Mouse (Mus musculus) ES-E14 (cell line): ENCODE measurements around the gene Tmem132b. TPM values are rescaled to one million over a fixed set of nuclear protein-coding genes. Genes with fewer than 3 reads are reported as not detected.
A peak's percentile ranks its signal among the peaks of the same experiment; 100 is the strongest.

ENCODE experiments used
- DNase-seq: peaks from one replicate; pipeline ENCODE4 v3.0.0-alpha.2; 2013; ENCODE audit warnings: low read depth, low spot score
- H3K27ac ChIP-seq: 2 replicates; pipeline ENCODE4 v1.5.1; 2012; ENCODE audit warnings: low read depth, mild to moderate bottlenecking, low read length, moderate library complexity, mixed read lengths; ENCODE audit not compliant: poor library complexity, insufficient read depth, severe bottlenecking
- H3K36me3 ChIP-seq: 2 replicates; pipeline ENCODE4 v1.6.1; 2012; ENCODE audit warnings: mild to moderate bottlenecking, low read length, moderate library complexity, mixed read lengths; ENCODE audit not compliant: control insufficient read depth, poor library complexity, insufficient read depth, severe bottlenecking
- H3K4me1 ChIP-seq, 2 experiments: fragments of 150-350 bp in 1 of 2; sonication (generic) in 1 of 2; 2 replicates each; pipeline ENCODE4 v1.6.1; 2012; ENCODE audit warnings: low read length in 2 of 2, mild to moderate bottlenecking in 1 of 2, mixed read lengths in 1 of 2; ENCODE audit not compliant: control insufficient read depth in 2 of 2, insufficient read depth in 2 of 2, poor library complexity in 1 of 2
- H3K4me3 ChIP-seq, 2 experiments: fragments of 150-350 bp in 1 of 2; sonication (generic) in 1 of 2; 2 replicates each; pipeline ENCODE4 v1.5.1; 2012; ENCODE audit warnings: low read length in 2 of 2, low read depth in 1 of 2, mild to moderate bottlenecking in 1 of 2, mixed read lengths in 1 of 2; ENCODE audit not compliant: insufficient read depth in 1 of 2, poor library complexity in 1 of 2, severe bottlenecking in 1 of 2
- H3K9ac ChIP-seq: 2 replicates; pipeline ENCODE4 v1.6.1; 2012; ENCODE audit warnings: low read depth, mild to moderate bottlenecking, low read length, mixed read lengths; ENCODE audit not compliant: poor library complexity, insufficient read depth, severe bottlenecking
- H3K9me3 ChIP-seq: fragments of 150-350 bp; sonication (generic); 2 replicates; pipeline ENCODE4 v1.6.1; 2012; ENCODE audit warnings: low read depth, mild to moderate bottlenecking, low read length; ENCODE audit not compliant: control insufficient read depth, insufficient read depth
- CHD2 ChIP-seq: IDR thresholded peaks from 2 replicates; pipeline ENCODE4 v1.6.1; 2014; ENCODE audit warnings: mild to moderate bottlenecking, low read depth, low read length, inconsistent platforms
- HCFC1 ChIP-seq: IDR thresholded peaks from 2 replicates; pipeline ENCODE4 v1.6.1; 2012; ENCODE audit warnings: low read length, inconsistent platforms, borderline replicate concordance; ENCODE audit not compliant: insufficient read depth
- MAFK ChIP-seq: IDR thresholded peaks from 2 replicates; pipeline ENCODE4 v1.6.1; 2014; ENCODE audit warnings: mild to moderate bottlenecking, low read depth, low read length, inconsistent platforms; ENCODE audit not compliant: insufficient read depth
- ZC3H11A ChIP-seq: IDR thresholded peaks from 2 replicates; pipeline ENCODE4 v1.6.1; 2012; ENCODE audit warnings: low read depth, mild to moderate bottlenecking, inconsistent platforms, low read length, borderline replicate concordance
- ZNF384 ChIP-seq: IDR thresholded peaks from 2 replicates; pipeline ENCODE4 v1.6.1; 2012; ENCODE audit warnings: low read depth, low read length, inconsistent platforms
- in situ Hi-C, 2 experiments: fragments of 600-800 bp; cut with MboI; formaldehyde crosslinking; loops; one replicate each; pipeline ENCODE4 v1.15.1; 2025; ENCODE audit warnings: low sequenced_read_pairs in 2 of 2, inconsistent platforms in 1 of 2; ENCODE audit not compliant: unreplicated experiment in 2 of 2
- total RNA-seq: library from RNA; depleted of rRNA; stranded (reverse); fragments of 300-350 nt; gene quantifications from 2 replicates; pipeline ENCODE4 v1.2.3, GENCODE M21; 2012

The Tmem132b gene
- total RNA-seq, 1 experiment: 0.13 TPM

DNA sequence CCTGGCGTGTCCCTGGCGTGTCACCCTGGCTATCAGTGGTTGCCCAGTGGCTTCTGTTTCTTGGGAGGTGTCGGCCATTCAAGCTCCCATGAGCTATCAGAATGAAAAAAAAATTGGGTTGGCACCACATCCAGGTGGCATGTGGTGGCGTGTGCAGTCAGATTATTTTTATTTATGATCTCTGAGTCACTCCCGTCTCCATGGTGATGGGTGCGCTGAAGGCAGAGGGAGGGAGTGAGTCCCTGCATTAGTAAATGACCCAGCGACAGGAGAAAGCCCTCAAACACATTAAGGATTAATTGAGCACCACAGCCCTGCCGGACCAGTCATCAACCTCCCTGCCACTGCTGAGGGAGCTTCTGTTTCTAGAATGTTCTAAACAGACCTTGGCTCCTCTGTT is 52.3 kb downstream of the Tmem132b start:
- DNase-seq: no peak
- Histone ChIP-seq H3K36me3 (no peaks in the 10 kb centered on the region), H3K27ac (peak overlapping the region; percentile 27; the same call in 1 of the 2 replicates), H3K4me3 (no peak overlapping the region), H3K9me3 (no peaks in the 10 kb centered on the region), H3K9ac (no peak overlapping the region), H3K4me1 (peaks cover 2 to 4% of the 10 kb centered on the region in 2 experiments; a peak in 3 of 4 replicates)
- TF ChIP-seq CHD2 (no peak), ZNF384 (no peak), HCFC1 (no peak), MAFK (no peak), ZC3H11A (no peak)
- in situ Hi-C loops: no loop called here

GRCm38 (mm10) chr5:125585211-125585610 is 53.6 kb downstream of the Tmem132b start:
- in situ Hi-C loops: no loop called here
- no peak for DNase-seq

GRCm38 (mm10) chr5:125588203-125588602 is 56.6 kb downstream of the Tmem132b start:
- Histone ChIP-seq H3K9ac (no peak overlapping the region), H3K4me1 (peaks cover 4 to 14% of the 10 kb centered on the region in 2 experiments; a peak in 3 of 4 replicates), H3K9me3 (no peaks in the 10 kb centered on the region), H3K4me3 (peak overlapping the region in 1 of 2 experiments; percentile 49; a peak in 2 of 4 replicates), H3K36me3 (no peaks in the 10 kb centered on the region), H3K27ac (peak overlapping the region; percentile 55; the same call in 1 of the 2 replicates)
- in situ Hi-C loops: no loop called here
- TF ChIP-seq ZNF384 (no peak), MAFK (no peak), ZC3H11A (no peak), HCFC1 (no peak), CHD2 (no peak)
- DNase-seq: peak; percentile 59

More at GRCm38 (mm10) chr5:125585211-125585610, 53.6 kb downstream of the Tmem132b start:
- Histone ChIP-seq H3K9ac (no peak overlapping the region), H3K4me3 (no peak overlapping the region), H3K9me3 (no peaks in the 10 kb centered on the region), H3K36me3 (no peaks in the 10 kb centered on the region), H3K27ac (no peak overlapping the region), H3K4me1 (peaks cover 2 to 8% of the 10 kb centered on the region in 2 experiments; a peak in 3 of 4 replicates)
- TF ChIP-seq ZC3H11A (no peak), HCFC1 (no peak), CHD2 (no peak), ZNF384 (no peak), MAFK (no peak)

DNA sequence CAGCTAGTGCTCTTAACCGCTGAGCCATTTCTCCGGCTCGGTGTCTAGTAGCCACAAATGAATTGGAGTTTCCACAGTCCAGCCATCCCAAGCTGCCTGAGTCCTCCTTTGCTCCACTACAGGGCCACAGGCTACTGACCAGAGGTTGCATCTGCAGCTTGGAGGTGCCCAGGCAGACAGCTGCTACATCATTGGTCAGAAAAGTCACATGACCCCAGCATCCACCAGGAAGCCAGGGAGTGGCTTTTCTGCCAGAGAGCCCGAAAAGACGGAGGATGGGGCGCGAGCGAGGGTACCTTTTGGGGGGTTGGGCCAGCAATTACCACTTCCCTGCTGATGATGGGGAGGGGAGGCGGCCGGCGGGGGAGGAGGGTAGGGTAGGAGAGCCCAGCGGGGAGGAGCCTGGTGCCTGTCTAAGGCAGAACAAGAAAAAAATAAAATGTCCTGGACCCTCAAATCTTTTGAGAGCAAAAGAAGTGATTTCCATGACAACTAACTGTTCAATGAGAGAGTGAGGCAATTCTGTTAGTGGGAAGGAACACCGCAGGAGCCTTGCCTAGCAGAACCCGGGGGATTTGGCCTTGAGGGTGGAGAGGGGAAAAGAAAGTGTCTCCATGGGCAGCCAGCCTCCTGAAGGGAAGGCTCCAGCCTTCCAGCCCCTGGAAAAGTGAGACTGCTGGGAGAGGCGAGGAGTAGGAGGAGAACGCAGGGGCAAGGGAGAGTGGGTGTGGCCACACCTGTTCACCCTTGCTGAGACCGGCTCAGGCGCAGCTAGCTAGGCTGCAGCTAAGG is 57.5 kb downstream of the Tmem132b start:
- no peaks in the 10 kb centered on the region for H3K36me3 ChIP-seq
- H3K4me3 ChIP-seq: peak overlapping the region; percentile 16 to 49; a peak in 3 of 4 replicates
- TF ChIP-seq MAFK (no peak), ZC3H11A (no peak), CHD2 (0 out of 2 replicates have a peak, but pooled peaks have one; percentile 18), ZNF384 (no peak), HCFC1 (no peak)
- H3K9me3 ChIP-seq: no peaks in the 10 kb centered on the region
- H3K4me1 ChIP-seq: peaks cover 4 to 14% of the 10 kb centered on the region in 2 experiments; a peak in 3 of 4 replicates
- no peak overlapping the region; the same call in 1 of the 2 replicates for H3K9ac ChIP-seq
- in situ Hi-C loops: no loop called here
- peak overlapping the region; percentile 54; the same call in 1 of the 2 replicates for H3K27ac ChIP-seq
- peak; percentile 68 for DNase-seq
